Mouse (Mus musculus) adipocyte (in vitro differentiated cells): ENCODE measurements around the gene Syngr1.
"Not testable (repeated sequence)": the region's sequence is repeated elsewhere in the genome, so short reads cannot be mapped to it uniquely, and the experiment has no call there.

Experiments
- DNase-seq: peaks from one replicate; pipeline ENCODE4 v3.0.0-alpha.2; 2016; ENCODE audit warnings: low spot score

Syngr1 gene

DNA sequence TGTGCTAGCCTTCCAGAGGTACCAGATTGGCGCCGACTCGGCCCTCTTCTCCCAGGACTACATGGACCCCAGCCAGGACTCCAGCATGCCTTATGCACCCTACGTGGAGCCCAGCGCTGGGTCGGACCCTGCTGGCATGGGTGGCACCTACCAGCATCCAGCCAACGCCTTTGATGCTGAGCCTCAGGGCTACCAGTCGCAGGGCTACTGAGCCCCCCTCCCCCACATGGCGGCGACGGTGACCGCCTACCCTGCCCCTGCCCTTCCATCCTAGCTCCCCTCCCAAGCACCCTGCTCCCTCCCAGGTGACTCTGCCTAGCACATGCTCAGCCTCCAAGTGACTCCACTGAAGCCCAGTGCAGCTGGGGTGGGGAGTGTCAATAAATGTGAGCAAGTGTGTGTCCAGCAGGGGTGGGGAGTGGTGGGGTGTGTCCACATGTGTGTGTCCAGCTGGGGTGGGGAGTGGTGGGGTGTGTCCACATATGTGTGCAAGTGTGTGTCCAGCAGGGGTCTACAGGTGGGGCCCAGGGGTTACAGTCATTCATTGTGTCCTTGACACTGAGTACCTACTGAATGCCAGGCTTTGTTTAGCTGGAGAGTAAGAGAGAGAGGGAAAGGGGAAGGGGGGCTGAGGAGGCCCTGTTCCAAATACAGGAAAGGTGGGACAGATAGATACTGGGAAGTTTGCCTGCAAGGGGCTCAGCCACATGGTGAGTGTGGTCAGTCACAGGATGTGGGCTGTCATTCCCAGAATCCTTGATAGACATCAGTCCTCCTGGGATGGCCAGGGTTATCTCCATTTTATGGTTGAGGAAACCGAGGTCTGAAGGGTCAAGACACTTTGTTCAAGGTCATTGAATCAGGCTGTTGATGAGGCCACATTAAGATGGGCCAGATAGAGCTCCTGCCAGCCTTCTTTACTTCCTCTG lies 25.0 kb downstream of the Syngr1 start:
- no peak for DNase-seq

DNA sequence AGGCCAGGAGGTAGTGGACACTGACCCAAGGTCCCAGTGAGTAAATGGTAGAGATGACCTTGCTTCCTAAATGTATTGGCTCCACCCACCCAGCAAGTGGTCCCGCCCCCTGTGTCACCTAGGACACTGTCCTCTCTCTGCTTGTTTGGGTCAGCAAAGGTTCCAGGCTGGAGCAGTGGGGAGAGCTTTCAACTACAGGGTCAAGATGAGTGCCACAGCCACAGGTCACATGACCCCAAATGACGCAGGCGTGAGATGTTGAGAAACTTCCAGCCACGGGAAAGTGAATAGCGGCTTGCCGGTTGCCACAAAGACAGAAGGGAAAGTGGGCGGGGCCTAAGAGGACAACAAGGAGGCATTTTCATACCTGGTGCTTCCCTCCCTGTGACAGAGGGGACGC lies 26.0 kb downstream of the Syngr1 start:
- no peak for DNase-seq

DNA sequence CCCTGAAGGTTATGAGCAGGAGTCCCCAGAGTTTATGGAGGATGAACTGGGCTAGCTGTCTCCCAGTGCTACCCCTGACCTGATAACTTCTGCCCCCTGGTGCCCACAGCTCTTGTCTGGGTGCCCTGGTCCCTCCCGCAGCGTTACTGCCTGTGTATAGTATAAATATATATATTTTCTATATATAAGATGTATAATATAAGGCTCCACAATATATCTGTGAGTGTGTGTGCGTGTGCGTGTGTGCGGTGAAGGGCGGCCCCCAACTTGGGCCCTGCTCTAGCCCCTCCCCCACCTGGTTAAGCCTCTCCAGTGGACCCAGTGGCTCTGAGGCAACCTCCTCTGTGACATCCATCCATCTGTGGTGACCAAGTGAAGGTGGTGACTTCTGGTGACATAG lies 27.9 kb downstream of the Syngr1 start:
- no peak for DNase-seq

DNA sequence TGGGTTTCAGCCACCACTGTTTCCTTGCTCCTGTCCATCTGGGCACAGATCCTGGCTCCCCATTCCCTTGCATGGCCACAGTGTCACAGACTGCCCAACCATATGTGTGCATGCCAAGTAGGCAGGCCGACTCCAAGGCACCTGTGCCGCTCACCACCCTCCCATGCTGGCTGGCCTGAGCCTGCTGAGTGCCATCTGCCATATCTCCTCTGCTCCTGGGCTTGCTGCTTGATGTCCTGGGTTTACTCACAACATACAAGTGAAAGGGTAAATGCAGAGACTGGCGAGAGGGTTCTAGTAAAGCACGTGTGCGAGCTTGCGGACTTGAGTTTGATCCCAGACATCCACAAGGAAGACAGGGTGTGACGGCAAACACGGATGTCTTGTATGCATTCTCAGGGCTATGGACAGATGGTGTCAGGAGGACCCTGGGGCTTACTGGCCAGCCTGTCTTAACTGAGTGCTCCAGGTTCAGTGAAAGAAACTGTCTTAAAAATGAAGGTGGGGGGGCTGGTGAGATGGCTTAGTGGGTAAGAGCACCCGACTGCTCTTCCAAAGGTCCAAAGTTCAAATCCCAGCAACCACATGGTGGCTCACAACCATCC lies 30.7 kb downstream of the Syngr1 start:
- DNase-seq: no peak

DNA sequence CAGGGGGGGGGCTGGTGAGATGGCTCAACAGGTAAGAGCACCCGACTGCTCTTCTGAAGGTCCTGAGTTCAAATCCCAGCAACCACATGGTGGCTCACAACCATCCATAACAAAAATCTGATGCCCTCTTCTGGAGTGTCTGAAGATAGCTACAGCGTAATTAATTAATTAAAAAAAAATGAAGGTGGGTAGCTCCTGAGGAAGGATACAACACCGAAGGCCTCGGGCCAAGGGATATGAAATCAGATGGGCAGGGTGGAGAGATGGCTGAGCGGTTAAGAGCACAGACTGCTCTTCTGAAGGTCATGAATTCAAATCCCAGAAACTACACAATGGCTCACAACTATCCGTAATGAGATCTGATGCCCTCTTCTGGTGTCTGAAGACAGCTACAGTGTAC lies 31.3 kb downstream of the Syngr1 start:
- not testable (repeated sequence) for DNase-seq

DNA sequence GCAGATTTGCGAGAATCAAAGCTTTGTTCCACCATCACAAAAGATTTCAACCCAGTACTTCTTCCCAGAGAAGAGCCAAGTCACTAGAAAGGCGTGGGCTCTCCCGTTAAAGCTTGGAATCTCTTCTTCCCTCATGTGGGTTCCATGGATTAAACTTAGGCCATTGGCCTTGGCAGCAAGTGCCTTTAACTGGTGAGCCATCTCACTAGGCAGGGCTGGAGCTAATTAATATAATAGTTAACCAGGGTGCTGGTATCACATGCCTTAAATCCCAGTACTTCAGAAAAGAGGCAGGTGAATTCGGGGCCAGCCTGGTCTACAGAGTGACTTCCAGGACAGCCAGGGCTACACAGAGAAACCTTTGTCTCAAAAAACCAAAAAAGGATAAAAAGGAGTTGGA lies 33.5 kb downstream of the Syngr1 start:
- DNase-seq: no peak

DNA sequence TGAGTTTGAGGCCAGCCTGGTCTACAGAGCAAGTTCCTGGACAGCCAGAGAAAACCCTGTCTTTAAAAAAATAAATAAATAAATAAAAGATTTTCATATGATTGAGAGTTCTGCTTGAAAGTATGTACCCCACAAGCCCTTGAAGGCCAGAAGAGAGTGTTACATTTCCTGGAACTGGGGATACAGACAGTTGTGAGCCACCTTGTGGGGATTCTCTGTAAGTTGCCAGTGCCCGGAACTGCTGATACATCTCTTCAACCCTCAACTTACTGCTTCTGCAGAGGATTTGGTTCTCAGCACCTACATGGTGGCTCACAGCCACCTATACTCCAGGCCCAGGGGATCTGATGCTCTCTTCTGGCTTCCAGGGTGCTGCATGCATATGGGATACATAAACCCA lies 36.1 kb downstream of the Syngr1 start:
- peak; percentile 24 for DNase-seq

DNA sequence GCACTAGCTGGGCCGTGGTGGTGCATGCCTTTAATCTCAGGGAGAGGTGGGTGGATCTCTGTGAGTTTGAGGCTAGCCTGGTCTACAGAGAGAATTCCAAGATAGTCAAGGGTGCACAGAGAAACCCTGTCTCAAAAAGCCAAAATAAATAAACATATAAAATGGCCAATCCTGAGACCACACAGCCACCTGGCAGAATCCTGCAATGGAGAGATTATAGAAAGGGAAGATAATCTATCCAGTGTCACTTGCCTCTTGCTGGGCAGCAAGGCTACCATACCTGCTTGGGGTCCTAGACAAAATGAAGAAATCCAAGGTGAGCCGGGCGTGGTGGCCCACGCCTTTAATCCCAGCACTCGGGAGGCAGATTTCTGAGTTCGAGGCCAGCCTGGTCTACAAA lies 38.8 kb downstream of the Syngr1 start:
- no peak for DNase-seq

DNA sequence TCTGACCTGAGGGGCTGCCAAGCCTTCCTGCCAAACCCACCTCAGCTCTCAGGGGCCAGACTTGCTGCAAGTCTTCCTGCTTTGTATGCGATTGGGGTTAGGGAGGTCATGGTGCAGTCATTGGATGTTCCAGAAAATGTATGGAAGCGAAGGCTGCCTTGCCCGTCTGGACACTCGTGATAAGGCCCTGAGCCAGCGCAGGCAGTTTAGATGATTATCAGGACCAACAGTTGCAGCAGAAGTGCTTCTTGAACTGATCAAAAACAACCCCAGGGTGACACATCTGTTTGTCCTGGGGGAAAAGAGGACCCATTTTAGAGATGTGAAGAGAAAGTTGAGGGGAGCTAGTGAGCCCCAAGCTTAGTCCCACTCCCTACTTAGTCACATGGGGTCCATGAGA lies 39.6 kb downstream of the Syngr1 start:
- no peak for DNase-seq

DNA sequence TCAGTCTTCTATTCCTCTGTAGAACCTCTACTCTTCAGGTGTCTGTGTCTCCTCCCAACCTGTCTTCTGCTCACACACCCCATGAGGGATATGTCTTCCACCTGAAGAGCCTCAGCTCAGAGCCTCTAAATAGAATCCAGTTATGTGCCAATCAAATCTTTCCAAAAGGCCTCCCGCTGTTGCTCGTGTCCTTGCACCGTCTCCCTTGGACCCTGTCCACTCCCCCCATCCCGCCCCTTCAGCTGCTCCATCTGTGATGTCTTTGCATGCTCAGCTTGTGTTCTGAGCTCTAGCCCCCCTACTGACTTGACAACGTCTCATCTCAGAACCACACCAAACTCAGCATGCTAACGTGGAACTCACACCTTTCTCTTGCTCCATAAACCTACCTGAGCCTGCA lies 40.3 kb downstream of the Syngr1 start:
- DNase-seq: no peak

DNA sequence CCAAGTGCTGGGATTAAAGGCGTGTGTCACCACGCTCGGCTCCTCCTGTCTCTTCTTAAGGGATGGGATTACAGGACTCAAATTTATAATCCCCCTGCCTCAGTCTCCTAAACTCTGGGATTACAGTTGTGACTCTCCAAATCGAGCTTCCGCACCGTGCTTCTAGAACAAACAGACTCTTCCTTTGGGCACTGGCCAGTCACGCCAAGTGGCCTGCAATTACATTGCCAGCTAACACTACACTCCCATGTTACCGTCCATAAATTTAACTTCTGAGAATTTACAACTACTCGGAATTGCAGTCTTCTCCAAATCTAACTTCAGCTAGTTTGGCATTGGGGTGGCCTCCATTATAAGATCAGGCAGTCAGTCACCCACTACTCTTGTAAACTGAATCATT lies 41.3 kb downstream of the Syngr1 start:
- no peak for DNase-seq

DNA sequence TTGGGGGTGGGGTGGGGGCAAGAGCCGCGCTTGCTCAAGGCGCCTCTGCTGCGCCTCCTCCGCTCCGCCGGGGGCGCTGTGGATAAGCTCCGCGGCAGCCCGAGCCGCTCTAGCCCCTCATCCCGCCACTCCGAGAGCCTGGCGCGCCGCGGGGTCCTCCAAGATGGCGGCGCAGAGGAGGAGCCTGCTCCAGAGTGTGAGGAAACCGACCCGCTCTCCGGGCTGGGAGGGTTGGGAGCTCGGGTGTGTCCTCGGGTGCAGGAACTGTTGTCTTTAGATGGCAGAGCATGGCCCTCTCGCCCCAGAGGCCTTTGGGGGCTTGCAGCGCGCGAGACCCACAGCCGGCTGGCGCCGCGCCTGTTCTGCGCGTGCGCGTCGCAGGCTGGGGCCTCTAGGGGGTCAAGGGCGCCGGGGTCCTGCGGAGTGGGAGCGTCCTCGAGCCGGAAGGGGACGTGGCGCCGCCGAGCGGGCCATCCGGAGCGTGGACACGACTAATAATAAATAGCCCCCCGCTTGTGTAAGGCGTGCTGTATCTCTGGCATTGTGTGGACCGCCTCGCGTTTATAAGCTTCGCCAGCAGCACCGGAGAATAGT lies 42.0 kb downstream of the Syngr1 start, which contains the start of gene Tab1:
Tab1 (plus strand) TSS at position 135 of the 594 bp plus-strand sequence.
- DNase-seq: peak; percentile 86

DNA sequence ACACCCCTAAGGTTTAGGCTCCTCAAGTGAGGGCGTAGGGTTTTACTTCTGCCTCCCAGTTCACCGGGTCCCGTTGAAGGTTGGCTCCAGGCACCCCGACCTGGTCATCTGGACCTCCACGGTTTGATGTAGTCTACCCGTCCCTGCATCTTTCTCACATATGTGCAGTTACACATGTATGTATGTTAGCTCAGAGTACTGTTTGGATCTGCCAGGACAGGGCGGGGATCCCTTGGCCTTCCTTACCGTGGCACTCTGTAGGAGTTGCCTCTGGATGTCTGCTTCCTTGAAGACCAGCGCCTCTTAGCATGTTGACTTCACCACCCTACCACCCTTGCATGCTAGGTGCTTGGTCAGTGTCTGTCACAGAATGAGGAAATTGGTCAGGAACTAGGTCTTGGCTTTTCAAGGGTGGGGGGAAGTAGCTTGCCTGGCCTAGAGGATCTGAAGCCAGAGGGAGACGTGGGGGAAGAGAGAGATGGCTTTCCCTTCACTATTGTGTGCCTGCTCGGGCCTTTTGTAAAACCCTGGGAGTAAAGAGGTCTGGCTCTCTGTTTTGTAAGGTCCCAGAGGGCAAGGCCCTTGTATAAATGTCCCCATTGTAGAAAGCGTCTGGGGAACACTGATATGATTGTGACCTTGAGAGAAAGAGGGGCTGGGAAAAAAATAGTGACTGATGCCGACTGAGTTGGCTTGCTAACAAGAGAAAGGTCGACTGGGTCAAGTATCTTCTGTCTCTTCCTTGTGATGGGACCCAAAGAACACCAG lies 42.7 kb downstream of the Syngr1 start:
- peak; percentile 49 for DNase-seq

DNA sequence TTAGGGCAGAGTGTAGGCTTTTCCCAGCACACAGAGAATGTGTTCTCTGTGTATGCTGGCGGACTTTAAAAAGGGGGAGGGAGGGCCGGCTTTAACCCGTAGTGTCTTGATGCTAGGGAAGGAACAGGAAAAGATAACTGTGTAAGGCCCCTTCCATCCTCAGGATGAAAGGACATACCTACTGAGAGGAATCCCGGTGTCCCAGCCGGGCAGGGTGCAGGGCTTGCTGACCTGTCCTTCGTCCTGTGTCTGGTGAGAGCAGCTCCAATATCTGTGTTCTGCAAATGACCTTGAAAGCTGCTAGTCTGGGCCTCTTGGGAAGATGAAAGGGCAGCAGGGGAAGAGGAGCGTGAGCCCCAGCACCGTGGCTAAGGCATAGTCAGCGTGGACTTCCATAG lies 43.3 kb downstream of the Syngr1 start:
- no peak for DNase-seq

DNA sequence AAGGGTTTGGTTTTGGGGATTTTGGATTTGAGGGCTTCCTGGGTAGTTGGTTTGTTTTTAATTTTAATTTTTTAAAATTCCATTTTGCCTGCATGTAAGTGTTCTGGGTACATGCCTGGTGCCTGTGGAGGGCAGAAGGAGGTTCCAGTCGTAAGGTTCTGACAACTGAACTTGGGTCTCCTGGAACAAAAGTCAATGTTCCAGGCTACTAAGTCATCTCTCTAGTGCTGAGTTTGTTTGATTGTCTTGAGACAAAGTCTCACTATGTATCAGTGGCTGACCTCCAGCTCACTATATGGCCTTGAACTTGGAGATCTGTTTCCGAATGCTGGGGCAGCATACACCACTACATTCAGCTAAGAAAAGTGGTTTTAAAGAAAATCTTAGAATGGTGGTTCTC lies 44.4 kb downstream of the Syngr1 start:
- DNase-seq: no peak

DNA sequence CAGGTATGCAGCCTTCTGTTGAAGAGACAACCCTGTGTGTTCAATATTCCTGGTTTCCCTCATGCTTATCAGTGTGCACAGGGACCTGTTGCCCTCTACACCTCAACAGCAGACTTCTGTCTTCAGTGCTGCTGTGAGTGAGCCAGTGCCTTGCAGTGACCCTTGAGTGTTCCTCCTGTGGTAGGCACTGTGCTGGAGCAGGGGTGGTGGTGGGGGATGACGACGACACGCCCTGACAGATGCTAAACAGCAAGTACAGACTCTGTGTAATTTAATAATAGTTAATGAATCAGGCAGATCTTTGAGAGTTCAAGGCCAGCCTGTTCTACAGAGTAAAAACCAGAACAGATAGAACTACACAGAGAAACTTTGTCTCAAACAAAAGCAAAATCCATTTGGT lies 45.5 kb downstream of the Syngr1 start:
- DNase-seq: no peak

DNA sequence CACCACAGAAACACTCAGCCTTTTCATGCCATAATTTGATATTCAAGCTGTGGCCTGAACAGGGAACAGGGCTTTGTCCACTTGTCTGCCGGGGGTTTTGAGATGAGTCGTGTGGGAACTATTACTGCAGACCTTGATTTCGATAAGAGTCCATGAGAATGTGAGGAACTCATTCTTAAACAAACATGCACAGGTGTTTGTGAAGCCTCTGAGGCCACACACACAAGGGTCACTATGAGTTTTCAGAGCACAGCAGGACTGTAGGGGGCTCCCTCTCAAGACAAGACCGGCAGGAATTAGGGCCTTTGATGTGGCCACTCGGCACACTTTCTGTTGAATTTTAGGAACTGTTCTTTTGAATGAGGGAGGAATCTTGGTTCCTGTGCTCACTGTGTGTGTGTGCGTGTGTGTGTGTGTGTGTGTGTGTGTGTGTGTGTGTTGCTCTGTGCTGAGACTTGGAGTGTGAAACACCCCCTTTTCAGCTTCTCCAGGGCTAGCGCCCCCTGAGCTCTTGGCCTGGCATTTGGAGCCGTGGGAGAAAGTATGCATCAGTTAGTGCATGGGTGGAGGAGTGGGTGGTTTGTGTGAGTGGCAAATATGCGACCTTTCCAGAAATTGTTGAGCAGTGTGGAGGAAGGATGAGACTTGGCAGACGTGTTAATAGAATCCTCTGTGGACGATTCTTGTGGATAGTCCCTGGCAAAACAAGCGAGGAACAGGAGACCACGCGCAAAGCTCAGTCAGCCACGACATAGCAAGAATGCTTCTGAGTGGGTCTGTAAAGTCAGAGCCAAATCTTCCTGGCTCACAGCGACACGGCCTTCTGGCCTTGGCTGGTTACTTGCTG lies 47.0 kb downstream of the Syngr1 start:
- DNase-seq: peak; percentile 42

DNA sequence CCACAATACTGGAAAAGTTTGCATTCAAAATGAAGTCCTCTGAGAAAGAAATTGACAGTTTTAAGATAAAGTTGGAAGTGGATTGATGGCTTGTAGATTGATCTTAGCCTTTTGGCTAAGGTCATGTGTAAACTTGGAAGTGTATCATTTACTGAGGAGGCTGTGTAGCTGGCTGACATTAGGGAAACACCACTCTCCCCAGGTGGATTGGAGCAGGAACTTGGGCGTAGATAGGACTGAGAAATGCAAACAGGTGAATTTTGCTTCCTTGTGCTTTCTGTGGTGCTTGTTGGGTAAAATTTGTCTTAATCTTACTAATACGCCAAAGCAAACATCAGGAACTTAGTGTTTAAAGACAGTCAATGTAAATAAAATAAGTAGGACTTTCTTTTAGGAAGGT lies 49.2 kb downstream of the Syngr1 start:
- no peak for DNase-seq

DNA sequence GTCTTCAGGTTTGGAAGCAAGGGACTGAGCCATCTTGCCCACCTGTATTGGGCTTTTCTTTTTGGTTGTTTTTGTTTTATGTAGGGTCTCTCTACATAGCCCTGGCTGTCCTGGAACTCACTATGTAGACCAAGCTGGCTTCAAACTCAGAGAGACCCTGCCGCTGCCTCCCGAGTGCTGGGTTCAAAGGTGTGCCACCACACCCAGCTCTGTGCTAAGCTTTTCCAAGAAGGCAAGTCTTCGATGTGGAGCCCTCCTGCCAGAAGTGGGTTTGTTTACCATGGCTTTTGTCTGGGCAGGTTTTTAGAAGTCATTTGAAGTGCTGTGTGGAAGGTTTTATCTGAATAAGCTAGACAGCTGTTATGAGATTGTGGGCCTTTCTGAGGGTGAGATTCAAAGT lies 49.7 kb downstream of the Syngr1 start:
- DNase-seq: no peak

DNA sequence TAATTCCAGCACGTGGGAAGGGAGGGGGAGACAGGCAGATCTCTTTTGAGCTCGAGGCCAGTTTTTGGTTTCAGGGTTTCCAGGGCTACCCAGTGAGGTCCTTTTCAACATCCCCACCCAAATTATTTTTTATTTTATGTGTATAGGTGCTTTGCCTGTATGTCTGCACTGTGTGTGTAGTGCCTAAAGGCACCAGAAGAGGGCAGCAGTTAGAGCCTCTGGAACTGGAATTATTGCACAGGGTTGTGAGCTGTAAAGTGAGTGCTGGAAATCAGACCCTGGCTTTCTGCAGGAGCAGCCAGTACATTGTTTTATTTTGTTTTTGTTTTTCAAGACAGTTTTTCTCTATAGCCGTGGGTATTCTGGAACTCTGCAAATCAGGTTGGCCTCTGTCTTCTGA lies 51.0 kb downstream of the Syngr1 start:
- no peak for DNase-seq

DNA sequence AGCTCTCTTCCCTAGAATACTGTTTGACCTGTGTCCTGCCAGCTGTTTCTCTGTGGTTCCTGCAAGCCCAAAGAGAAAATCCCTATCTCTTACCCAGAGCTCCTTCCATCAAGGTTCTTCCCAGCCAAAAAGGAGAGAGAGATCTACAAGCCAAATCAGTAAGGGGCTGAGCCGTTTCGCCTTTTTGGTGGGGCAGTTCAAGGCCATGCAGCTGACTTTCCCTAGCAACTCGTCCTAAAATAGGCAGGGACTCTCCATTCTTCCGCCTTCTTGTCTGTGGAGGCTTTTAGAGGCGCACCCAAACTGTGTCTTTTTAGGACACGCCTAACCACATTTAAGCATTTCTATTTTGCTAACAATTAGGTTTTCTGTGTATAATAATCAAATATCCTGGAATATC lies 52.6 kb downstream of the Syngr1 start:
- no peak for DNase-seq

DNA sequence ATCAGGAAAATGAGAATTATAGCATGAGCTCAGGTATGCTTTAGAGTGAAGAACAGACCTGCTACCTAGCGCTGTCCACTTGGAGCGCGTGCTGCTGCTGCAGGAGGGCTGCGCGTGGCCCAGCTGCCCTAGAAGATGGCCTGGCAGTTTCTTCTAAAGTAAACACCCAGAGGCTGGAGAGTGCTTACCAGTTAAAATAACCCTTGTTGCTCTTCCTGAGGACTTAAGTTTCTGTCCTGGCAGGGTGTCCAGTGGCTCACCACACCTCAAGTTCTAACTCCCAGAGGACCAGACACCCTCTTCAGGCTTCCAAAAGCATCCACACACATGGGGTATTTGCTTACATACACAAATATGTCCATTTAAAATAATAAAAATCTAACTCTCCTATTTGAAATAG lies 54.3 kb downstream of the Syngr1 start:
- DNase-seq: no peak
